Mouse (Mus musculus) megakaryocyte, embryonic 14.5 days (primary cell): ENCODE measurements at regions not wholly inside any gene's neighbourhood (a gene's known extent, or its start where the extent isn't known, plus 50 kb on each side); places are given as distances from the start of the nearest gene placed in this dataset.

Source experiments
- FLI1 ChIP-seq: IDR thresholded peaks from 2 replicates; pipeline ENCODE4 v1.6.1; 2012; ENCODE audit warnings: low read length, inconsistent platforms, mixed read lengths
- GATA1 ChIP-seq: IDR thresholded peaks from 3 replicates; pipeline ENCODE4 v1.6.1; 2012; ENCODE audit warnings: mixed read lengths, low read length, inconsistent platforms, borderline replicate concordance

DNA sequence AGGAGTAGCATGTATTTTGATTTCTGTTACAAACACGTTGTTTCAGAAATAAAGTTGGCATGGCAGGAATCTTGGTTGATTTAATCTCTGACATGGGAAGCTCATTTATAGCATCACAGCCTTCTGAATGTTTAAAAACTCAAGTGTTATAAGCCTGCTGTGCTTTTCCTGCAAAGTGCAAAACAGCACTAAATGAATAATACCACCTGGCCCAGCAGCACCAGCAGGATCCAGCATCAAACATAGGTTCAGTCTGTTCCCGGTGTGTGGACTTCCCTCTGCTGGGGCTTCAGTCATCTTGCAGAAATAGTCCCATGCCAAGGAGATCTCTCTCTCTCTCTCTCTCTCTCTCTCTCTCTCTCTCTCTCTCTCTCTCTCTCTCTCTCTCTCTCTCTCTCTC is 154.7 kb upstream of the Tox3 start:
- no peak for TF ChIP-seq GATA1
- TF ChIP-seq FLI1, result no peak
